Mouse (Mus musculus) heart, adult 2 months (tissue): ENCODE data around the gene Mrps6. TPM values are rescaled to one million over a fixed set of nuclear protein-coding genes. Genes with fewer than 3 reads are reported as not detected.
A peak's percentile ranks its signal among the peaks of the same experiment; 100 is the strongest.

Experiments used
- DNase-seq, 2 experiments: peaks; one replicate each; pipeline ENCODE4 v3.0.0; 2021
- H3K27ac ChIP-seq: fragments of 200-600 bp; 2 replicates; pipeline ENCODE4 v1.8.1; 2022
- H3K27me3 ChIP-seq: fragments of 200-500 bp; 2 replicates; pipeline ENCODE4 v1.6.1; 2012; ENCODE audit warnings: mild to moderate bottlenecking, low read length, inconsistent platforms, mixed read lengths; ENCODE audit not compliant: control insufficient read depth, insufficient read depth
- H3K36me3 ChIP-seq: fragments of 200-500 bp; 2 replicates; pipeline ENCODE4 v1.6.1; 2012; ENCODE audit warnings: low read length, inconsistent platforms; ENCODE audit not compliant: control insufficient read depth, insufficient read depth
- H3K4me1 ChIP-seq: fragments of 200-500 bp; 2 replicates; pipeline ENCODE4 v1.6.1; 2011; ENCODE audit warnings: low read length; ENCODE audit not compliant: control insufficient read depth, insufficient read depth
- H3K4me3 ChIP-seq: fragments of 200-600 bp; 2 replicates; pipeline ENCODE4 v1.8.1; 2022
- H3K79me2 ChIP-seq: fragments of 200-500 bp; replicated peaks from 2 replicates; pipeline ENCODE4 v1.6.1; 2012; ENCODE audit warnings: mild to moderate bottlenecking, inconsistent platforms, low read length, moderate library complexity, mixed read lengths; ENCODE audit not compliant: control insufficient read depth, insufficient read depth
- H3K9ac ChIP-seq: fragments of 200-500 bp; 2 replicates; pipeline ENCODE4 v1.6.1; 2012; ENCODE audit warnings: low read depth, mild to moderate bottlenecking, control low read depth, inconsistent platforms, low read length, mixed read lengths
- CTCF ChIP-seq: fragments of 200-600 bp; IDR thresholded peaks from 2 replicates; pipeline ENCODE4 v1.8.1; 2022; ENCODE audit warnings: antibody characterized with exemption, mild to moderate bottlenecking, moderate library complexity
- EP300 ChIP-seq: fragments of 200-500 bp; IDR thresholded peaks from 2 replicates; pipeline ENCODE4 v1.6.1; 2011; ENCODE audit warnings: low read depth, low read length, control low read depth; ENCODE audit not compliant: insufficient read depth
- POLR2A ChIP-seq: fragments of 200-500 bp; IDR thresholded peaks from 2 replicates; pipeline ENCODE4 v1.6.1; 2011; ENCODE audit warnings: mild to moderate bottlenecking, low read depth, low read length, control low read depth; ENCODE audit not compliant: insufficient read depth
- WGBS: fragments of 180-500 bp; shearing (Covaris S2); methylation state at CpG from one replicate; pipeline ENCODE4 v1.1.7; 2018; 5-methylcytosine and 5-hydroxymethylcytosine counted together
- intact Hi-C: fragments of 180-260 bp; cut with DNase I; formaldehyde crosslinking; loops from one replicate; pipeline ENCODE4 v1.15.1; 2025
- polyA plus RNA-seq: library from polyadenylated mRNA; depleted of rRNA; stranded (reverse); fragments of >200 nt; gene quantifications from 2 replicates; pipeline ENCODE4 v1.2.3, GENCODE M21; 2012
- total RNA-seq, 2 experiments: library from RNA; stranded (reverse); gene quantifications; 2 replicates each; pipeline ENCODE4 v1.2.3; 2021

Gene Mrps6
- total and polyA plus RNA-seq, 3 experiments = 40.5 to 58.4 (median 53.0) TPM

DNA sequence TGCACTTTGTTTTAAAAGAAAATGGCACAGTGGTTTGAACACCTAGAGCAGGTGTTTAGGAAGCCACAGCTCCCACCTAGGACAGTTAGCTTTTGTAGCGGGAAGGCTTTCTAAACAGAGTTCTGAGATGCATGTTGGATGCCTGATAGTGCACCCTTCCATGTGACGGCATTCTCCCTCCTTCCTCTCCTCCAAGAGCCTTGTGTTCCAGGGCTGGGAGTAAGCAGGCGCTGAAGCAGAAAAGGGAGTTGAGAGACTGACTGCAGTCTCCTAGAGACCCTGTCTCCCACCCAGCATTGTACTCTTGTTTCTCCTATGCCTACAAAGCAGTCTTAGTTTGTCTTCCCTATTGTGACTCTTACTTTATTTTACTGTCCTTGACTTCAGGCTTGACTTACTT, 2.1 kb downstream of the Mrps6 start:
- Histone ChIP-seq H3K4me3 (no peak overlapping the region), H3K4me1 (peaks cover 2% of the 10 kb centered on the region), H3K79me2 (no peaks in the 10 kb centered on the region; the same call in 1 of the 2 replicates), H3K27ac (no peak overlapping the region), H3K36me3 (peaks cover 4% of the 10 kb centered on the region; the same call in 1 of the 2 replicates), H3K27me3 (no peaks in the 10 kb centered on the region), H3K9ac (no peak overlapping the region)
- intact Hi-C loops = no loop called here
- TF ChIP-seq CTCF (no peak), POLR2A (no peak), EP300 (no peak)
- DNase-seq = no peak
- 82% methylated on average over 3 of the region's 3 CpGs for WGBS

DNA sequence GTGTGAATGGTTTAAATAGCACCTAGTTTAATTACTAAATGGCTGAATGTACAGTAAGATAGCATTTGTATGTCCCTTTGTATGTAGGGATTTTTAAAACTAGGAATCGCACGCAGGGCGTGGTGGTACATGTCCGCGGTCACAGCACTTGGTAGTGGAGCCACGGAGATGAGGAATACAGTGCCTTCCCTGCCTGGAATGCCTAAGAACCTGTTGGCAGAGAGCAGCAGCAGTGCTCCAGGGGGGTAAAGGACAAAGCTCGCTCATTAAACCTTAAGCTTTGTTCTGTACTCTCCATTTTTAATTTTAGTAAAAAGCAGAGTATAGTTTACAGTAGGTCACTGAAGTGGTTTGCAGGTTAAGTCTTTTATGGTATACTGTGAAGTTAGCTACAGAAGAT, 3.5 kb downstream of the Mrps6 start:
- Histone ChIP-seq H3K79me2 (no peaks in the 10 kb centered on the region; the same call in 1 of the 2 replicates), H3K27ac (no peak overlapping the region), H3K9ac (no peak overlapping the region), H3K4me3 (no peak overlapping the region), H3K4me1 (peaks cover 2% of the 10 kb centered on the region), H3K27me3 (no peaks in the 10 kb centered on the region), H3K36me3 (peaks cover 4% of the 10 kb centered on the region; the same call in 1 of the 2 replicates)
- intact Hi-C loops = no loop called here
- TF ChIP-seq POLR2A (no peak), CTCF (no peak), EP300 (no peak)
- 93% methylated on average over 7 of the region's 7 CpGs for WGBS
- no peak for DNase-seq

DNA sequence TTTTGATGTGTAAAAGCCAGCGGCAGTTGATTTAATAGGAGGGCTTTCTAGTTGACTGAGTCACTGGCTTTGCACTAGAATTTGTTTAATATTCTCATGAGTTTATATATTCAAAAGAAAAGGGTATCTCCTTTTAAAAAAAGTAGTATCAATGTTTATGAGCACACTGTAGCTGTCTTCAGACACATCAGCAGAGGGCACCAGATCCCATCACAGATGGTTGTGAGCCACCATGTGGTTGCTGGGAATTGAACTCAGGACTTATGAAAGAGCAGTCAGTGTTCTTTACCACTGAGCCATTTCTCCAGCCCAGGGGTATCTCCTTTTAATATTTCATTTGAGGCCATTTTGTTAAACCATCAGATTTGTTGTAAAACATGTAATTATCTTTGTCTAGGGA, 4.8 kb downstream of the Mrps6 start:
- H3K9ac ChIP-seq = no peak overlapping the region
- TF ChIP-seq CTCF = peak; percentile 22
- no peak for TF ChIP-seq POLR2A
- no peaks in the 10 kb centered on the region for H3K27me3 ChIP-seq
- peaks cover 7% of the 10 kb centered on the region; the same call in 1 of the 2 replicates for H3K36me3 ChIP-seq
- H3K79me2 ChIP-seq = no peaks in the 10 kb centered on the region; the same call in 1 of the 2 replicates
- H3K4me1 ChIP-seq = peaks cover 2% of the 10 kb centered on the region
- H3K4me3 ChIP-seq = no peak overlapping the region
- DNase-seq = no peak
- no peak overlapping the region for H3K27ac ChIP-seq
- 100% methylated on average over 1 of the region's 1 CpGs for WGBS
- intact Hi-C loops = no loop called here

DNA sequence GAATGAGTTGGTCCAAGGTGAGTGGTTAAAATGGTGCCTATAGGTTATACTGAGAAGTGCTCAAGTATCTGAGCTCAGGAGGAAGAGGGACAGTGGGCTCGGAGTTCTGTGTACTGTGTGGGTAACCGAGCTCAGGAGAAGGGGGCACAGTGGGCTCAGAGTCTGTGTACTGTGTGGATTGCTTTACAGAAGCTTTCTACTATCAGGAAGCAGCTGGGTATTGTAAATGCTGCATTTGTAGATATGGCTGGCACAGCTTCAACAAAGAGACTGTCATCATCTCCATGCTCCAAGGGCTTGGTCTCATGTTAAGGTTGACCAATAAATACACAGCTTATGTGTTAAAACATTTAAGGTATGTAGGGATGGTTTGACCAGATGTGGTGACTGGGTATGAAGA, 6.7 kb downstream of the Mrps6 start:
- Histone ChIP-seq H3K4me1 (no peaks in the 10 kb centered on the region; the same call in 1 of the 2 replicates), H3K27ac (no peak overlapping the region), H3K9ac (no peak overlapping the region), H3K27me3 (no peaks in the 10 kb centered on the region), H3K36me3 (peaks cover 5% of the 10 kb centered on the region; the same call in 1 of the 2 replicates), H3K4me3 (no peak overlapping the region), H3K79me2 (no peaks in the 10 kb centered on the region; the same call in none of the 2 replicates)
- intact Hi-C loops = no loop called here
- 84% methylated on average over 2 of the region's 2 CpGs for whole genome bisulfite sequencing
- TF ChIP-seq POLR2A = no peak
- no peak for TF ChIP-seq CTCF
- no peak for TF ChIP-seq EP300
- DNase-seq = no peak

DNA sequence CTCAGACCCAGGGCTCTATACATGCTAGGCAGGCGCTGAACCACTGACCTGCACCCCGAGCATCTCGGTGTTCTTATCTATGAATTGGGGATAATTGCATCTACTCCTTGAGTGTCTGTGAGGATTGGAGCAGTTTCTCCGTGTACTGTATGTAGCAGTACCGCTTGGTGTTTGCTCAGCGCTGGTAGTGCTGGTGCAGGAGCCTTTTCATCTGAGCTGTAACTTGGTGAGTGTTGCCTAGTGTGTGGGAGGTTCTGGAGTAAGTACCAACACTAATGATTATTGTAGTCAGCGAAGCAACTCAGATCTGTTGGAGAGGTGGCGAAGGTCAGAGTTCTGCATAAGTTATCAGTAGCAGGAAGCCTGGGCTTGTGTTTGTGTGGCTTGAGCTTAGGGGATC, 12.3 kb downstream of the Mrps6 start:
- H3K79me2 ChIP-seq = no peaks in the 10 kb centered on the region; the same call in none of the 2 replicates
- H3K36me3 ChIP-seq = peaks cover 5% of the 10 kb centered on the region; the same call in 1 of the 2 replicates
- H3K27ac ChIP-seq = no peak overlapping the region
- TF ChIP-seq POLR2A = no peak
- TF ChIP-seq CTCF = no peak
- TF ChIP-seq EP300 = no peak
- DNase-seq = no peak
- 77% methylated on average over 8 of the region's 8 CpGs for WGBS
- no peaks in the 10 kb centered on the region for H3K27me3 ChIP-seq
- intact Hi-C loops = no loop called here
- H3K4me3 ChIP-seq = no peak overlapping the region
- H3K4me1 ChIP-seq = no peaks in the 10 kb centered on the region; the same call in 1 of the 2 replicates
- no peak overlapping the region for H3K9ac ChIP-seq

DNA sequence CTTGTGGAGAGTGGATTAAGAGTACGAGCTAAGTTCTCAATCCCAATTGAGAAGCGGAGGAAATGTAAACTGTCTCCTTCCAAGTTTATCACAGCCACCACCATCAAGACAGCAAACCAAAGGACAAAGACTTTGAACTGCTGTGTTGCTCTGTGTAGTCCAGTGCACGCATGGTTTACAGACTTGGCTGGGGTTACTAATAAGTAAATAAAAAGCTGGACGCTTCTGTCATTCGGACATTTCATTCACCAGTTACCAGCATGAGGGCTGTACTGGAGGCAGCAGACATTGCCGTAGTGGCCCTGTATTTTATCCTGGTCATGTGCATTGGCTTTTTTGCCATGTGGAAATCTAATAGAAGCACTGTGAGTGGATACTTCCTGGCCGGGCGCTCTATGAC, 18.7 kb downstream of the Mrps6 start:
- no peak overlapping the region for H3K9ac ChIP-seq
- H3K4me3 ChIP-seq = no peak overlapping the region
- no peaks in the 10 kb centered on the region; the same call in 1 of the 2 replicates for H3K79me2 ChIP-seq
- no peak overlapping the region for H3K27ac ChIP-seq
- TF ChIP-seq CTCF (no peak), EP300 (no peak), POLR2A (no peak)
- peaks cover 4% of the 10 kb centered on the region; the same call in 1 of the 2 replicates for H3K36me3 ChIP-seq
- intact Hi-C loops = no loop called here
- no peak for DNase-seq
- WGBS = 95% methylated on average over 8 of the region's 8 CpGs
- H3K4me1 ChIP-seq = no peaks in the 10 kb centered on the region; the same call in 1 of the 2 replicates
- no peaks in the 10 kb centered on the region for H3K27me3 ChIP-seq
